11 mouse cellular contexts compared by ENCODE assay signal in the genomic region with DNA sequence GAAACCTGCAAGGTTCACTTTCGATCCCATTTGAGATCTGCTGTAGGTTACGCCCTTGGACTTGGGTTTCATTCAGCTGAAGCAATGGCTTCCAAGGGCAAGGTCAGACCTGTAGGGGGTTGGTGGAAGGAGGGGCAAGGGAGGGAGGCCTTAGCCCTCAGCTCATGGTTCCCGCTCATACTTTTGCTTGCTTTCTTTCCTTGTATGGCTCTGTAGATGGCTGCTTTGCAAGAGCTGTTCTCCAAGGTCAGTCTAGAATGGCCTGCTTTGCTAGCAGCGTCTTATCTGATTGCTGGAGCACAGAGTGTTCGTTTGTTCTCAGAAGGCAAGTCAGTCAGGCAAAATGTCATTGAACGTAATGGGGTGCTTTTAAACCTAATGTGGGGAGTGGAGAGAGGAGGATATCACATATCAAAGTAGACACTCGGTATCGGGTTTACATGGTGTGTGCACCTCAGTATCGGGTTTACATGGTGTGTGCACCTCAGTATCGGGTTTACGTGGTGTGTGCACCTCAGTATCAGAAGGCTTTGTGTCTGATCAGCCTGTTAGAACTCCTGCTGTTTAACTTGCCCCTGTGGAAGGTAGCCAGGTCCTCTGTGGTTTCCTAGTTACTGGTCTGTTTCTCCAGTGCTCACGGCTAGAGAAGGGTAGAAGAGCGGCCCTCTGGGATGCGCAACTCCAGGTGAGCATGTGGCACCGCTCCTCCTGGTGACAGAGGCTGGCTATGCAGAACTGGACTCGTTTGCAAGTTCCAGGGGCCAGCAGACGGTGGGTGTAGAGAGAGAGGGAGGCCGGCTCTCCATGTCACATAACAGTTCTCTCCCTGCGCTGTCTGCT. TPM values are rescaled to one million over a fixed set of nuclear protein-coding genes. Genes with fewer than 3 reads are reported as not detected.
A peak's percentile ranks its signal among the peaks of the same experiment; 100 is the strongest.
DNase-seq lines count a peak whose midpoint lies in the region; ATAC-seq lines count a peak whose summit lies in the region.
"Had no signal": no experiment of that assay in that cellular context is flagged by ENCODE, and none has a peak within 500 bp of the region (broad histone marks: within the 10 kb centered on the region; RNA-seq: fewer than 3 reads in every experiment).

No protein-coding gene starts in this region.

- no peak for ATAC-seq in inflammation-experienced regulatory T-cells, adult 6 months

- peak; percentile 42 for DNase-seq in ovary, postnatal 36 days (ENCODE audit: low spot score)
- DNase-seq in ovary, postnatal 14 days (ENCODE audit: low spot score) = no peak
- peak; percentile 35 to 42 for DNase-seq in heart, adult 9 months (ENCODE audit: low spot score in 2 of 2)
- DNase-seq in kidney, adult 9 months = peak; percentile 50
- no peak for DNase-seq in left cerebral cortex, adult 8-10 months (ENCODE audit: low spot score in 2 of 2)
- DNase-seq in left cerebral cortex, postnatal 14 days (ENCODE audit: low spot score in 2 of 2) = no peak
- DNase-seq: cerebellum, adult 11-12 months; liver; thymus, postnatal 36 days had no signal

- intact Hi-C loops in left cerebral cortex, postnatal 14 days (cut with DNase I) = no loop called here

RNA-seq across cellular contexts. Expression of a gene that starts 35.7 kb away (rescaled TPM):
- polyA plus RNA-seq in inflammation-experienced regulatory T-cells, adult 6 months (2017; shearing (Covaris generic)) = 1 to 10 TPM in 2 of 3 experiments, under 1 TPM in 1; 0.68 to 1.9 (median 1.2) TPM
- total RNA-seq in left cerebral cortex, adult 8-10 months (2022) = 10 to 100 TPM; 62.2 to 70.5 (median 66.3) TPM
- 10 to 100 TPM; 71.2 to 71.8 TPM for total RNA-seq in left cerebral cortex, postnatal 14 days (2021)

RNA-seq across cellular contexts. Expression of a gene that starts 50.7 kb away (rescaled TPM):
- not detected for polyA plus RNA-seq in inflammation-experienced regulatory T-cells, adult 6 months (2017; shearing (Covaris generic))
- total RNA-seq in left cerebral cortex, adult 8-10 months (2022) = 10 to 100 TPM; 13.9 to 25.5 (median 20.2) TPM
- total RNA-seq in left cerebral cortex, postnatal 14 days (2021) = 10 to 100 TPM; 20.0 to 21.1 TPM
- polyA plus RNA-seq: midbrain, embryonic 12.5 days had no signal

Comparison
In these comparisons a context has a peak if more than half of its experiments do, and no peak if none do; other contexts are left out.
1. DNase-seq: peak in ovary, postnatal 36 days (single experiment), heart, adult 9 months (2 of 2) and kidney, adult 9 months (single experiment); none in ovary, postnatal 14 days (single experiment), left cerebral cortex, adult 8-10 months (0 of 2) and left cerebral cortex, postnatal 14 days (0 of 2).